Mouse (Mus musculus): ENCODE data around the gene Kcna4. TPM values are rescaled to one million over a fixed set of nuclear protein-coding genes. Genes with fewer than 3 reads are reported as not detected.

Gene Kcna4
- 0.07 TPM for polyA plus RNA-seq (2014; fragmentation: Illumina TruSeq; extraction: RNeasy Lipid Tissue Mini Kit (QIAGEN cat#74804); ENCODE audit: low replicate concordance)

GRCm38 (mm10) chr2:107289990-107290696 is at the start of gene Kcna4:
Gene Kcna4, plus strand, starts transcription at chr2:107290639.

Other genes with a start within 250 kb of the Kcna4 start
- gene Fshb, start 231.0 kb upstream of the Kcna4 start, polyA plus RNA-seq (2014; fragmentation: Illumina TruSeq; extraction: RNeasy Lipid Tissue Mini Kit (QIAGEN cat#74804); ENCODE audit: low replicate concordance): not detected